Mouse (Mus musculus) erythroblast, embryonic 14.5 days (primary cell): ENCODE measurements around the gene Pum1.

ENCODE experiments used
- GATA1 ChIP-seq: IDR thresholded peaks from 2 replicates; pipeline ENCODE4 v1.6.1; 2012; ENCODE audit warnings: low read length, inconsistent platforms, mixed read lengths
- TAL1 ChIP-seq: IDR thresholded peaks from 3 replicates; pipeline ENCODE4 v1.6.1; 2012; ENCODE audit warnings: low read length, inconsistent platforms, mixed read lengths

DNA sequence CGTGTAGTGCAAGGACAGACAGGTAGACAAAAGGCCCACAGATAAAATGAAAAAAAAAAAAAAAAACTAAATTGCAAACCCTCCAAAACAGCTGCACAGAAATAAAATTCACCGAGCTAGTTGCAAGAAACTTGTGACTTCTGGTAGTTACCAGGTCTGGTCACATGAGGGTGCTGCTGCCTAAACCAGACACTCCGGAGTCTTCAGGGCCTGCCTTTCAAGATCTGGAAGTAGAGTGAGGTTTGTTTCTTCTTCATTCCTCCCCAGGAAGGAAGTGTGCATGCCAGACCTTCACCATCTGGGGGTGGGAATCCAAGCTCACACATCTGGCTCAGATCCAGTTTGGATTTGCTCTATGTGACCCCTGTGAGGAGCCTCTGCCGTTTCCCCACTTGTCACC, 121.6 kb downstream of the Pum1 start:
- TF ChIP-seq TAL1 (no peak), GATA1 (no peak)
